Mouse (Mus musculus): Measurements from ENCODE around the gene Olfr70. TPM values are rescaled to one million over a fixed set of nuclear protein-coding genes. Genes with fewer than 3 reads are reported as not detected.

Gene Olfr70
- polyA plus RNA-seq, 1 experiment from 2014 or later: not detected

GRCm38 (mm10) chr4:43673703-43674102, 26.9 kb downstream of the Olfr70 start:
- Histone ChIP-seq H3K4me3 (ENCODE audit: low read depth, low read length) (no peak overlapping the region), H3K36me3 (ENCODE audit: control insufficient read depth, insufficient read depth, low read length) (no peaks in the 10 kb centered on the region), H3K4me1 (replicated peaks; ENCODE audit: control insufficient read depth, insufficient read depth, low read length) (no peaks in the 10 kb centered on the region; the same call in 1 of the 2 replicates), H3K9me3 (ENCODE audit: control insufficient read depth, low read length) (no peaks in the 10 kb centered on the region), H3K4me2 (replicated peaks; ENCODE audit: low read depth, low read length) (no peak overlapping the region), H3K9ac (ENCODE audit: low read depth, low read length) (no peak overlapping the region), H3K27me3 (ENCODE audit: control insufficient read depth, insufficient read depth, low read length) (no peaks in the 10 kb centered on the region), H3K27ac (ENCODE audit: low read depth, low read length) (no peak overlapping the region)
- ATAC-seq (ENCODE audit: low FRiP score): no peak
- WGBS: 68% methylated on average over 8 of the region's 8 CpGs
- DNase-seq (ENCODE audit: low spot score): no peak

- no peaks in the 10 kb centered on the region for H3K36me3 ChIP-seq (ENCODE audit: control insufficient read depth, insufficient read depth, low read length)
- no peak overlapping the region for H3K9ac ChIP-seq (ENCODE audit: low read depth, low read length)
- H3K27me3 ChIP-seq (ENCODE audit: control insufficient read depth, insufficient read depth, low read length): 0 out of 2 replicates have a peak, but pooled peaks cover 3% of the 10 kb centered on the region
- ATAC-seq (ENCODE audit: low FRiP score) (peak; percentile 23), DNase-seq (ENCODE audit: low spot score) (peak; percentile 96)
- H3K4me2 ChIP-seq (replicated peaks; ENCODE audit: low read depth, low read length): no peak overlapping the region
- H3K4me3 ChIP-seq (ENCODE audit: low read depth, low read length): no peak overlapping the region
- no peak overlapping the region for H3K27ac ChIP-seq (ENCODE audit: low read depth, low read length)
- no peaks in the 10 kb centered on the region for H3K9me3 ChIP-seq (ENCODE audit: control insufficient read depth, low read length)
- H3K4me1 ChIP-seq (replicated peaks; ENCODE audit: control insufficient read depth, insufficient read depth, low read length): peaks cover 2% of the 10 kb centered on the region; the same call in 1 of the 2 replicates
- WGBS: 8% methylated on average over 2 of the region's 2 CpGs
Observed at GRCm38 (mm10) chr4:43672070-43672469, 28.5 kb downstream of the Olfr70 start.

- Histone ChIP-seq H3K9ac (ENCODE audit: low read depth, low read length) (peak overlapping the region; percentile 93), H3K9me3 (ENCODE audit: control insufficient read depth, low read length) (no peaks in the 10 kb centered on the region), H3K27me3 (ENCODE audit: control insufficient read depth, insufficient read depth, low read length) (peaks cover 9% of the 10 kb centered on the region), H3K4me2 (replicated peaks; ENCODE audit: low read depth, low read length) (peak overlapping the region; percentile 86), H3K27ac (ENCODE audit: low read depth, low read length) (peak overlapping the region; percentile 36; the same call in 1 of the 2 replicates), H3K4me3 (ENCODE audit: low read depth, low read length) (peak overlapping the region; percentile 78), H3K4me1 (replicated peaks; ENCODE audit: control insufficient read depth, insufficient read depth, low read length) (peaks cover 2% of the 10 kb centered on the region; the same call in 1 of the 2 replicates), H3K36me3 (ENCODE audit: control insufficient read depth, insufficient read depth, low read length) (no peaks in the 10 kb centered on the region)
- 3% methylated on average over 15 of the region's 25 CpGs for WGBS
- ATAC-seq (ENCODE audit: low FRiP score) (peak; percentile 83), DNase-seq (ENCODE audit: low spot score) (no peak)
Observed at GRCm38 (mm10) chr4:43669428-43669794, 31.2 kb downstream of the Olfr70 start.

GRCm38 (mm10) chr4:43668782-43669427, 31.7 kb downstream of the Olfr70 start, which contains the start of the genes Tmem8b and Fam221b:
Gene Tmem8b, plus strand, starts transcription at chr4:43668971.
Gene Fam221b, minus strand, starts transcription at chr4:43669145.
- peak; percentile 90 for ATAC-seq (ENCODE audit: low FRiP score)
- H3K4me3 ChIP-seq (ENCODE audit: low read depth, low read length): peak within 1 kb of the TSS; percentile 78
- 1% methylated on average over 34 of the region's 41 CpGs for WGBS
- peaks cover 9% of the 10 kb centered on the region for H3K27me3 ChIP-seq (ENCODE audit: control insufficient read depth, insufficient read depth, low read length)
- H3K9ac ChIP-seq (ENCODE audit: low read depth, low read length): peak within 1 kb of the TSS; percentile 93
- peak within 1 kb of the TSS; percentile 86 for H3K4me2 ChIP-seq (replicated peaks; ENCODE audit: low read depth, low read length)
- DNase-seq (ENCODE audit: low spot score): peak; percentile 93
- no peaks in the 10 kb centered on the region for H3K36me3 ChIP-seq (ENCODE audit: control insufficient read depth, insufficient read depth, low read length)
- no peaks in the 10 kb centered on the region for H3K9me3 ChIP-seq (ENCODE audit: control insufficient read depth, low read length)
- peak within 1 kb of the TSS; percentile 36; the same call in 1 of the 2 replicates for H3K27ac ChIP-seq (ENCODE audit: low read depth, low read length)
- peaks cover 2% of the 10 kb centered on the region; the same call in 1 of the 2 replicates for H3K4me1 ChIP-seq (replicated peaks; ENCODE audit: control insufficient read depth, insufficient read depth, low read length)

GRCm38 (mm10) chr4:43666412-43666811, 34.2 kb downstream of the Olfr70 start:
- H3K36me3 ChIP-seq (ENCODE audit: control insufficient read depth, insufficient read depth, low read length): no peaks in the 10 kb centered on the region
- ATAC-seq (ENCODE audit: low FRiP score) (no peak), DNase-seq (ENCODE audit: low spot score) (peak; percentile 37)
- H3K9ac ChIP-seq (ENCODE audit: low read depth, low read length): no peak overlapping the region
- no peaks in the 10 kb centered on the region for H3K9me3 ChIP-seq (ENCODE audit: control insufficient read depth, low read length)
- no peak overlapping the region for H3K27ac ChIP-seq (ENCODE audit: low read depth, low read length)
- H3K4me1 ChIP-seq (replicated peaks; ENCODE audit: control insufficient read depth, insufficient read depth, low read length): peaks cover 2% of the 10 kb centered on the region; the same call in 1 of the 2 replicates
- WGBS: 33% methylated on average over 4 of the region's 4 CpGs
- no peak overlapping the region for H3K4me2 ChIP-seq (replicated peaks; ENCODE audit: low read depth, low read length)
- H3K4me3 ChIP-seq (ENCODE audit: low read depth, low read length): no peak overlapping the region
- peaks cover 14% of the 10 kb centered on the region for H3K27me3 ChIP-seq (ENCODE audit: control insufficient read depth, insufficient read depth, low read length)

GRCm38 (mm10) chr4:43657146-43657545, 43.5 kb downstream of the Olfr70 start:
- DNase-seq (ENCODE audit: low spot score): no peak
- Histone ChIP-seq H3K9me3 (ENCODE audit: control insufficient read depth, low read length) (no peaks in the 10 kb centered on the region), H3K4me3 (ENCODE audit: low read depth, low read length) (0 out of 2 replicates have a peak overlapping the region, but pooled peaks have one; percentile 82), H3K36me3 (ENCODE audit: control insufficient read depth, insufficient read depth, low read length) (no peaks in the 10 kb centered on the region), H3K27me3 (ENCODE audit: control insufficient read depth, insufficient read depth, low read length) (peaks cover 3% of the 10 kb centered on the region; the same call in 1 of the 2 replicates), H3K4me1 (replicated peaks; ENCODE audit: control insufficient read depth, insufficient read depth, low read length) (peaks cover 6% of the 10 kb centered on the region), H3K4me2 (replicated peaks; ENCODE audit: low read depth, low read length) (peak overlapping the region; percentile 13; the same call in 1 of the 2 replicates), H3K9ac (ENCODE audit: low read depth, low read length) (no peak overlapping the region), H3K27ac (ENCODE audit: low read depth, low read length) (no peak overlapping the region)
- no peak for ATAC-seq (ENCODE audit: low FRiP score)
- WGBS: 63% methylated on average over 4 of the region's 4 CpGs

- under 1% methylated on average over 34 of the region's 34 CpGs for WGBS
Observed at GRCm38 (mm10) chr4:43656339-43657109, 44.1 kb downstream of the Olfr70 start, which contains the start of gene Hint2. Gene Hint2, minus strand, starts transcription at chr4:43656466.

GRCm38 (mm10) chr4:43655656-43656338, 44.8 kb downstream of the Olfr70 start:
- DNase-seq (ENCODE audit: low spot score) (no peak), ATAC-seq (ENCODE audit: low FRiP score) (no peak; the same call in 1 of the 2 replicates)
- peak overlapping the region; percentile 90 for H3K9ac ChIP-seq (ENCODE audit: low read depth, low read length)
- H3K4me1 ChIP-seq (replicated peaks; ENCODE audit: control insufficient read depth, insufficient read depth, low read length): peaks cover 6% of the 10 kb centered on the region
- H3K9me3 ChIP-seq (ENCODE audit: control insufficient read depth, low read length): no peaks in the 10 kb centered on the region
- H3K36me3 ChIP-seq (ENCODE audit: control insufficient read depth, insufficient read depth, low read length): no peaks in the 10 kb centered on the region
- peak overlapping the region; percentile 76 for H3K4me2 ChIP-seq (replicated peaks; ENCODE audit: low read depth, low read length)
- H3K27me3 ChIP-seq (ENCODE audit: control insufficient read depth, insufficient read depth, low read length): no peaks in the 10 kb centered on the region; the same call in 1 of the 2 replicates
- H3K27ac ChIP-seq (ENCODE audit: low read depth, low read length): peak overlapping the region; percentile 89
- H3K4me3 ChIP-seq (ENCODE audit: low read depth, low read length): peak overlapping the region; percentile 82
- WGBS: 6% methylated on average over 33 of the region's 34 CpGs

More at GRCm38 (mm10) chr4:43656339-43657109, 44.1 kb downstream of the Olfr70 start, which contains the start of gene Hint2:
- Histone ChIP-seq H3K9ac (ENCODE audit: low read depth, low read length) (peak within 1 kb of the TSS; percentile 90), H3K4me2 (replicated peaks; ENCODE audit: low read depth, low read length) (peak within 1 kb of the TSS; percentile 76), H3K36me3 (ENCODE audit: control insufficient read depth, insufficient read depth, low read length) (no peaks in the 10 kb centered on the region), H3K27me3 (ENCODE audit: control insufficient read depth, insufficient read depth, low read length) (no peaks in the 10 kb centered on the region; the same call in 1 of the 2 replicates), H3K4me1 (replicated peaks; ENCODE audit: control insufficient read depth, insufficient read depth, low read length) (peaks cover 6% of the 10 kb centered on the region), H3K9me3 (ENCODE audit: control insufficient read depth, low read length) (no peaks in the 10 kb centered on the region), H3K4me3 (ENCODE audit: low read depth, low read length) (peak within 1 kb of the TSS; percentile 82), H3K27ac (ENCODE audit: low read depth, low read length) (peak within 1 kb of the TSS; percentile 89)
- ATAC-seq (ENCODE audit: low FRiP score) (peak; percentile 98), DNase-seq (ENCODE audit: low spot score) (peak; percentile 94)

Measured in hindbrain, embryonic 11.5 days (tissue).